Mouse (Mus musculus) adrenal gland, adult 10 weeks (tissue): ENCODE measurements around the gene Gm13084. TPM values are rescaled to one million over a fixed set of nuclear protein-coding genes. Genes with fewer than 3 reads are reported as not detected.

Source experiments
- polyA plus RNA-seq: library from polyadenylated mRNA; stranded (reverse); fragments of 350-450 nt; fragmentation: Illumina TruSeq; extraction: RNeasy Lipid Tissue Mini Kit (QIAGEN cat#74804); gene quantifications from one replicate; pipeline ENCODE4 v1.2.3, GENCODE M21; 2014; ENCODE audit warnings: low read depth, low replicate concordance

Gene Gm13084
- polyA plus RNA-seq: not detected

DNA sequence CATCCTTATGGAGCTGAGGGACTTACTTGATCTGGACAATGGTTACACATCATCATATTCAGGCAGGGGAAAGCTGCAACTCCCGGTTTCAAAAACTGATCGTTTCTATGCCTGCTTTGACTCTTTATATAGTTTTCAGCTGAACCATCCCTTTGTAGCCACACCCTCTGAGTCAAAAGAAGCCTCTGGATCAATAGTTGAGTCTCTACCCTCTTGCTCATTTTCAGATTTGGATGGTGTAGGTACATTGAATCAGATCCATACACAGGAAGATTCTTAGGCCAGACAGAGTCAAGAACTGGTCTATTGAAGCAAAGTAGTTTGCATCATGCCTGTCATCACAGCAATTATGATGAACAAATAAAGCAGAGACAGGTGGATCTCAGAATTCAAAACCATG, at the start of gene Gm13084:
Gene Gm13084 (minus strand): TSS at position 101 of the 400 bp plus-strand sequence.

DNA sequence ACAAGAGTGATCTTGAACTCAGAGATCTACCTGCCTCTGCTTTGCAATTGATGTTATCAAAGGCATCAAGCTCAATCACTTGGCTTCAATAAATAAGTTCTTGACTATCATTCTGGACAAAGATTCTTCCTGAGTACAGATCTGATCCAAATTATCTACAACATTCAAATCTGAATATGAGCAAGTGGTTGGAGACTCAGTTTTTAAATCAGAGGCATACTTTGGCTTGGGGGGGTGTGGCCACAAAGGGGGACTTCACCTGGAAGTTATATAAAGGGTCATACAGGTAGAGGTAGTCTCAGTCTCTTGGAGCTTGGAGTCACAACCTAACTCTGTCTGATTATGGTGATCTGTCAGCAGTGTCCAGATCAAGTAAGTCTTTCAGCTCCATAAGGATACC, 30.3 kb upstream of the Gm13084 start, which contains the start of gene Gm13103:
Gene Gm13103 (plus strand): TSS at position 301 of the 400 bp plus-strand sequence.

DNA sequence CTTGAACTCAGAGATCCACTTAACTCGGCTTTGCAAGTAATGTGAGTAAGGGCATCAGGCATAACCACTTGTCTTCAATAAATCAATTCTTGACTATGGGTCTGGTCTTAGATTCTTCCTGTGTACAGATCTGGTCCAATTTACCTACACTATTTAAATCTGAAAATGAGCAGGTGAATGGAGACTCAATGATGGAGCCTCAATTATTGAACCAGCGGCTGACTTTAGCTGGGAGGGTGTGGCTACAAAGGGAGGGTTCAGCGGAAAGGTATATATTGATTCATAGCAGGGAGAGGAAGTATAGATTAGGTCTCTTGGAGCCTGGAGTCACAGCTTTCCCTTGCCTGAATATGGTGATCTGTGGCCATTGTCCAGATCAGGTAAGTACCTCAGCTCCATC, 26.8 kb downstream of the Gm13084 start, which contains the start of gene Gm13023:
Gene Gm13023 (plus strand): TSS at position 301 of the 400 bp plus-strand sequence.

Other genes with a start within 250 kb of the Gm13084 start
- gene Gm13083, start 201.1 kb downstream of the Gm13084 start, polyA plus RNA-seq: not detected
- gene Gm13088, start 158.8 kb downstream of the Gm13084 start, polyA plus RNA-seq: not detected
- not detected for gene Gm13089, start 113.4 kb downstream of the Gm13084 start, polyA plus RNA-seq
- gene Gm13078, start 96.6 kb downstream of the Gm13084 start, polyA plus RNA-seq: not detected
- not detected for gene Gm13023, start 26.7 kb downstream of the Gm13084 start, polyA plus RNA-seq
- gene Gm13103, start 30.4 kb upstream of the Gm13084 start, polyA plus RNA-seq: not detected
- not detected for gene Pramef6, start 84.3 kb upstream of the Gm13084 start, polyA plus RNA-seq
- not detected for gene Pramef25, start 134.9 kb upstream of the Gm13084 start, polyA plus RNA-seq
- not detected for gene Gm13101, start 150.9 kb upstream of the Gm13084 start, polyA plus RNA-seq
- gene Pramef17, start 178.3 kb upstream of the Gm13084 start, polyA plus RNA-seq: not detected
- gene Pramel4, start 243.0 kb upstream of the Gm13084 start, polyA plus RNA-seq: not detected